Mouse (Mus musculus) kidney, adult 2 months (tissue): ENCODE measurements at regions not wholly inside any gene's neighbourhood (a gene's known extent, or its start where the extent isn't known, plus 50 kb on each side); places are given as distances from the start of the nearest gene placed in this dataset.

Experiments used
- CTCF ChIP-seq: fragments of 200-500 bp; conservative IDR thresholded peaks from 2 replicates; pipeline ENCODE4 v1.5.1; 2011; ENCODE audit warnings: low read depth, mild to moderate bottlenecking, control low read depth, low read length, moderate library complexity, mixed read lengths; ENCODE audit not compliant: insufficient read depth, insufficient read length
- POLR2A ChIP-seq: fragments of 200-500 bp; IDR thresholded peaks from one replicate; pipeline ENCODE4 v1.6.1; 2011; ENCODE audit warnings: low read depth, low read length, control low read depth

- TF ChIP-seq CTCF = no peak
- TF ChIP-seq POLR2A = no peak
These were observed 82.3 kb upstream of the Htr2a start for GRCm38 (mm10) chr14:74558359-74558758.
